Mouse (Mus musculus): ENCODE measurements around the gene Tmem126a. TPM values are rescaled to one million over a fixed set of nuclear protein-coding genes. Genes with fewer than 3 reads are reported as not detected.

Tmem126a gene
- polyA plus RNA-seq, 3 experiments from 2014 or later = 72.3 to 107 (median 85.5) TPM

Other genes with a start within 250 kb of the Tmem126a start
- gene Ccdc83, start 191.5 kb downstream of the Tmem126a start, polyA plus RNA-seq (2017; shearing (Covaris generic)) = under 1 TPM in 1 of 3 experiments, not detected in 2; 0.25 TPM
- gene Sytl2, start 155.0 kb downstream of the Tmem126a start, polyA plus RNA-seq (2017; shearing (Covaris generic)) = 10 to 100 TPM; 20.2 to 37.1 (median 20.6) TPM
- gene Ccdc89, start 30.7 kb downstream of the Tmem126a start, polyA plus RNA-seq (2017; shearing (Covaris generic)) = not detected
- 10 to 100 TPM; 18.3 to 28.5 (median 27.7) TPM for gene Crebzf, start 14.5 kb downstream of the Tmem126a start, polyA plus RNA-seq (2017; shearing (Covaris generic))
- 10 to 100 TPM; 35.1 to 38.8 (median 35.9) TPM for gene Tmem126b, start 18.8 kb upstream of the Tmem126a start, polyA plus RNA-seq (2017; shearing (Covaris generic))
- gene Dlg2, start 19.4 kb upstream of the Tmem126a start, polyA plus RNA-seq (2017; shearing (Covaris generic)) = 1 to 10 TPM in 2 of 3 experiments, under 1 TPM in 1; 0.83 to 3.5 (median 1.1) TPM

Data from inflammation-experienced regulatory T-cells, adult 6 months (primary cell).